Mouse (Mus musculus) forebrain, embryonic 12.5 days (tissue): ENCODE results near the gene Ncam2. TPM values are rescaled to one million over a fixed set of nuclear protein-coding genes. Genes with fewer than 3 reads are reported as not detected.
A peak's percentile ranks its signal among the peaks of the same experiment; 100 is the strongest.
"Not testable (repeated sequence)": the region's sequence is repeated elsewhere in the genome, so short reads cannot be mapped to it uniquely, and the experiment has no call there.

Experiments used
- ATAC-seq: fragments of 200-750 bp; cut with Nextera tagmentation; 2 replicates; pipeline ENCODE4 v1.8.0; 2017; ENCODE audit warnings: moderate TSS enrichment; ENCODE audit not compliant: low FRiP score
- H3K27ac ChIP-seq: fragments of 300-500 bp; sonication (generic); 2 replicates; pipeline ENCODE4 v1.5.1; 2016; ENCODE audit warnings: mild to moderate bottlenecking
- H3K27me3 ChIP-seq: fragments of 300-500 bp; sonication (generic); 2 replicates; pipeline ENCODE4 v1.6.1; 2016; ENCODE audit warnings: mild to moderate bottlenecking
- H3K36me3 ChIP-seq: fragments of 300-500 bp; sonication (generic); replicated peaks from 2 replicates; pipeline ENCODE4 v1.6.1; 2016; ENCODE audit warnings: mild to moderate bottlenecking
- H3K4me1 ChIP-seq: fragments of 300-500 bp; sonication (generic); 2 replicates; pipeline ENCODE4 v1.6.1; 2016
- H3K4me2 ChIP-seq: fragments of 300-500 bp; sonication (generic); 2 replicates; pipeline ENCODE4 v1.6.1; 2016; ENCODE audit warnings: mild to moderate bottlenecking, moderate library complexity
- H3K4me3 ChIP-seq: fragments of 300-500 bp; sonication (generic); replicated peaks from 2 replicates; pipeline ENCODE4 v1.5.1; 2016; ENCODE audit warnings: mild to moderate bottlenecking
- H3K9ac ChIP-seq: fragments of 300-500 bp; sonication (generic); 2 replicates; pipeline ENCODE4 v1.6.1; 2016; ENCODE audit warnings: mild to moderate bottlenecking
- H3K9me3 ChIP-seq: fragments of 300-500 bp; sonication (generic); 2 replicates; pipeline ENCODE4 v1.6.1; 2016
- WGBS: fragments of 180-500 bp; shearing (Covaris S2); methylation state at CpG from one replicate; pipeline ENCODE4 v1.1.7; 2016; 5-methylcytosine and 5-hydroxymethylcytosine counted together
- polyA plus RNA-seq: library from polyadenylated mRNA; unstranded; fragments of >200 nt; fragmentation: Nextera tagmentation; extraction: Ambion mirVana; gene quantifications from 2 replicates; pipeline ENCODE4 v1.2.1, GENCODE M21; 2016

Ncam2 gene
- polyA plus RNA-seq, 1 experiment from 2014 or later, result 7.7 TPM

- Histone ChIP-seq H3K27me3 (no peaks in the 10 kb centered on the region), H3K9ac (no peak overlapping the region), H3K4me3 (no peak overlapping the region), H3K4me1 (no peaks in the 10 kb centered on the region), H3K9me3 (no peaks in the 10 kb centered on the region), H3K4me2 (no peak overlapping the region), H3K27ac (no peak overlapping the region), H3K36me3 (no peaks in the 10 kb centered on the region)
- peak; percentile 52; the same call in 1 of the 2 replicates for ATAC-seq
- WGBS, result 19% methylated on average over 2 of the region's 2 CpGs
Observed at GRCm38 (mm10) chr16:81330539-81330938, 130.0 kb downstream of the Ncam2 start.

GRCm38 (mm10) chr16:81365901-81366300, 165.4 kb downstream of the Ncam2 start:
- no peaks in the 10 kb centered on the region for H3K9me3 ChIP-seq
- H3K27ac ChIP-seq, result no peak overlapping the region
- no peaks in the 10 kb centered on the region for H3K4me1 ChIP-seq
- H3K4me3 ChIP-seq, result no peak overlapping the region
- 62% methylated on average over 2 of the region's 2 CpGs for WGBS
- no peak for ATAC-seq
- no peaks in the 10 kb centered on the region for H3K36me3 ChIP-seq
- H3K9ac ChIP-seq, result no peak overlapping the region
- no peak overlapping the region for H3K4me2 ChIP-seq
- no peaks in the 10 kb centered on the region for H3K27me3 ChIP-seq

- Histone ChIP-seq H3K36me3 (no peaks in the 10 kb centered on the region), H3K9ac (no peak overlapping the region), H3K27me3 (no peaks in the 10 kb centered on the region), H3K9me3 (no peaks in the 10 kb centered on the region), H3K4me2 (no peak overlapping the region), H3K27ac (no peak overlapping the region), H3K4me1 (no peaks in the 10 kb centered on the region), H3K4me3 (no peak overlapping the region)
- ATAC-seq, result no peak
- WGBS, result 91% methylated on average over 8 of the region's 8 CpGs
Observed at GRCm38 (mm10) chr16:81374234-81374633, 173.7 kb downstream of the Ncam2 start.

GRCm38 (mm10) chr16:81380434-81380833, 179.9 kb downstream of the Ncam2 start:
- Histone ChIP-seq H3K4me3 (no peak overlapping the region), H3K9me3 (no peaks in the 10 kb centered on the region), H3K4me1 (no peaks in the 10 kb centered on the region), H3K27ac (no peak overlapping the region), H3K36me3 (no peaks in the 10 kb centered on the region), H3K27me3 (no peaks in the 10 kb centered on the region), H3K4me2 (no peak overlapping the region), H3K9ac (no peak overlapping the region)
- ATAC-seq, result peak; percentile 66
- 59% methylated on average over 4 of the region's 4 CpGs for WGBS

DNA sequence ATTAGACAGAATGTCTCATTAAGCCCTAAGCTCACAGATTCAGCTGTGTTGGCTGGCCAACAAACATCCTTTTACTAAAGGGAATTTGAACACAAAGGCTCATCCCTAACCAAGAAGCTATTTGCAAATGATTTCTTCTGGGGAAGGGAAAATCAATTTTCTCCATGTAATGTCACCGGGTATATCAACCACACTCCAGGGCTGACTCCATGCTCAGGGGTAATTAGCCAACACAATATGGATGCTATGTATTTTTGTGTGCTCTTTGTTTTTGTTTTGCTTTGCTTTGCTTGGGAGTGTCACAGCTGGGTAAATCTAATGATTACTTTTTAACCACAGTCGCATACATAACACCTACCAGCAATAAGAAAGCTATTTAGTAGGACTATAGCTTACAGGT, 188.1 kb downstream of the Ncam2 start:
- H3K9ac ChIP-seq, result no peak overlapping the region
- H3K27me3 ChIP-seq, result no peaks in the 10 kb centered on the region
- WGBS, result 58% methylated on average over 2 of the region's 2 CpGs
- H3K36me3 ChIP-seq, result no peaks in the 10 kb centered on the region
- H3K27ac ChIP-seq, result no peak overlapping the region
- no peak overlapping the region for H3K4me2 ChIP-seq
- no peaks in the 10 kb centered on the region for H3K9me3 ChIP-seq
- no peaks in the 10 kb centered on the region for H3K4me1 ChIP-seq
- H3K4me3 ChIP-seq, result no peak overlapping the region
- ATAC-seq, result peak; percentile 36; the same call in 1 of the 2 replicates

GRCm38 (mm10) chr16:81434559-81434958, 234.1 kb downstream of the Ncam2 start:
- Histone ChIP-seq H3K27me3 (no peaks in the 10 kb centered on the region), H3K9ac (no peak overlapping the region), H3K27ac (no peak overlapping the region), H3K4me3 (no peak overlapping the region), H3K4me1 (no peaks in the 10 kb centered on the region), H3K36me3 (no peaks in the 10 kb centered on the region), H3K4me2 (no peak overlapping the region), H3K9me3 (no peaks in the 10 kb centered on the region)
- WGBS, result 91% methylated on average over 7 of the region's 7 CpGs
- no peak for ATAC-seq

GRCm38 (mm10) chr16:81437091-81437867, 236.8 kb downstream of the Ncam2 start:
- H3K27ac ChIP-seq, result no peak overlapping the region
- H3K9ac ChIP-seq, result no peak overlapping the region
- no peaks in the 10 kb centered on the region for H3K4me1 ChIP-seq
- H3K9me3 ChIP-seq, result no peaks in the 10 kb centered on the region
- H3K4me2 ChIP-seq, result no peak overlapping the region
- no peak overlapping the region for H3K4me3 ChIP-seq
- no peak for ATAC-seq
- H3K36me3 ChIP-seq, result no peaks in the 10 kb centered on the region
- H3K27me3 ChIP-seq, result no peaks in the 10 kb centered on the region
- WGBS, result 90% methylated on average over 5 of the region's 5 CpGs

DNA sequence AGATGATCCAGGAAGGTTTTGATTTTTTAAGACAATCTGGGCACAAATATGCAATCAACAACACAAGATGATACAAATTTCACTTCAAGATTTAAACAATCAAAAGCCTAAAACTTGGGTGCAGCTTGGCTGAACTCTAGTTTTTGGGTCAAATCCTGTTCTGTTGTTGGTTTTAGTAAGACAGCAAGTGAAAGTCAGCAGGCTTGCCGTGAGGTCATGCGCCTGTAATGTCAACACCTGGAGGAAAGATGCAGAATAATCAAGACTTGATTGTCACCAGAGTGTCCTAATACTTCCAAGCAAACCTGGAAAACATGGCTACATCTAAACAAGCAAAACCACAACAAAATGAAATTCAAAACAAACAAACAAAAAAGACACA, 237.4 kb downstream of the Ncam2 start:
- no peak for ATAC-seq
- 95% methylated on average over 2 of the region's 2 CpGs for WGBS

DNA sequence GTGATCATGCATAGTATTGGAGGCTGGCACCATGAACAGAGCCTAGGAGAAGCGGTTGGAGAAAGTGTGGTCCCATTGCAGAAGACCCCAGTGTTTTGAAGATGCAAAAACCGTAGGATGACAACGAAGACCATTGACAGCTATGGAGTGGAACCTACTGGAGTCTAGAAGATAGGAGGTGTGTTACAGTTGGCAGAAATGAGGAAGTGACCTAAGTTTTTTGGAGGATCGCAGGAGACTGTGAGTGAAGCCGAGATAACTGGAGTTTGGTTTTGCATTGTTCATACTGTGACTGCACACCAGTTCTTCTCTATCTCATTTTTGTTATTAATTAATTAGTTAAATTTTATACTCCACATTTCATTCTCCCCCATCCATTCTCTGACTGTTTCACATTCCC, 250.4 kb downstream of the Ncam2 start:
- no peak for ATAC-seq
- no peak overlapping the region for H3K4me2 ChIP-seq
- WGBS, result 97% methylated on average over 5 of the region's 5 CpGs
- H3K27ac ChIP-seq, result no peak overlapping the region
- no peak overlapping the region for H3K9ac ChIP-seq
- no peak overlapping the region for H3K4me3 ChIP-seq
- H3K9me3 ChIP-seq, result no peaks in the 10 kb centered on the region
- H3K4me1 ChIP-seq, result no peaks in the 10 kb centered on the region
- H3K27me3 ChIP-seq, result no peaks in the 10 kb centered on the region
- no peaks in the 10 kb centered on the region for H3K36me3 ChIP-seq

More for the DNA sequence above, 237.4 kb downstream of the Ncam2 start:
- Histone ChIP-seq H3K9ac (no peak overlapping the region), H3K36me3 (no peaks in the 10 kb centered on the region), H3K4me2 (no peak overlapping the region), H3K9me3 (no peaks in the 10 kb centered on the region), H3K27me3 (no peaks in the 10 kb centered on the region), H3K27ac (no peak overlapping the region), H3K4me1 (no peaks in the 10 kb centered on the region), H3K4me3 (no peak overlapping the region)

GRCm38 (mm10) chr16:81452988-81453387, 252.5 kb downstream of the Ncam2 start:
- H3K4me3 ChIP-seq, result no peak overlapping the region
- H3K27me3 ChIP-seq, result no peaks in the 10 kb centered on the region
- H3K9ac ChIP-seq, result no peak overlapping the region
- WGBS, result 67% methylated on average over 2 of the region's 2 CpGs
- no peak overlapping the region for H3K27ac ChIP-seq
- no peaks in the 10 kb centered on the region for H3K9me3 ChIP-seq
- no peak for ATAC-seq
- H3K4me1 ChIP-seq, result no peaks in the 10 kb centered on the region
- no peaks in the 10 kb centered on the region for H3K36me3 ChIP-seq
- H3K4me2 ChIP-seq, result no peak overlapping the region

DNA sequence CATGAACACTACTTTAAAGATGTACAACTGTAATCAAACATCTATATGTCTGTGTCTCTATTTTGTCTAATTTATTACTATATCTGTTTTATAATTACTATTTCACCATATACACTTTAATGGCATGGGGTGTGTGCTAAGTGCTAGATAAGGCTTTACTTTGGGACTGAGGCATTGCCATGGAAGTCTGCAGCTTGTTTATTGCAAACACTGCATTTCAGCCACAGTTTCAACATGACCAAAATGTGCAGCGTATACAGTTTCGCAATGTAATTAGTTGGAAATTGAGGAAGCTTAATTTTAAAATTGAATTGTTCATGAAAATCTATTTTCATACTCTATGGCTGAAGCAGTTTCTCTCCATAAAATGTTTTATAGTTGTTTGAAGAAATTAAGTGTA, 254.0 kb downstream of the Ncam2 start:
- Histone ChIP-seq H3K4me3 (no peak overlapping the region), H3K4me2 (no peak overlapping the region), H3K9ac (no peak overlapping the region), H3K4me1 (no peaks in the 10 kb centered on the region), H3K36me3 (no peaks in the 10 kb centered on the region), H3K27me3 (no peaks in the 10 kb centered on the region), H3K9me3 (no peaks in the 10 kb centered on the region), H3K27ac (no peak overlapping the region)
- no peak for ATAC-seq
- 97% methylated on average over 2 of the region's 2 CpGs for WGBS

- not testable (repeated sequence) for H3K4me1 ChIP-seq, ATAC-seq
- WGBS, result 89% methylated on average over 2 of the region's 2 CpGs
Observed at GRCm38 (mm10) chr16:81462731-81463130, 262.2 kb downstream of the Ncam2 start.

GRCm38 (mm10) chr16:81472925-81473324, 272.4 kb downstream of the Ncam2 start:
- 63% methylated on average over 1 of the region's 1 CpGs for WGBS
- H3K27ac ChIP-seq, result no peak overlapping the region
- H3K4me2 ChIP-seq, result no peak overlapping the region
- H3K4me1 ChIP-seq, result no peaks in the 10 kb centered on the region
- no peaks in the 10 kb centered on the region for H3K9me3 ChIP-seq
- no peaks in the 10 kb centered on the region for H3K36me3 ChIP-seq
- no peaks in the 10 kb centered on the region for H3K27me3 ChIP-seq
- H3K4me3 ChIP-seq, result no peak overlapping the region
- ATAC-seq, result no peak
- no peak overlapping the region for H3K9ac ChIP-seq

More at GRCm38 (mm10) chr16:81462731-81463130, 262.2 kb downstream of the Ncam2 start:
- not testable (repeated sequence) for H3K27me3 ChIP-seq, H3K4me3 ChIP-seq, H3K27ac ChIP-seq, H3K9ac ChIP-seq, H3K36me3 ChIP-seq, H3K4me2 ChIP-seq, H3K9me3 ChIP-seq
